Mouse (Mus musculus): ENCODE measurements around the gene Ccdc146.
A peak's percentile ranks its signal among the peaks of the same experiment; 100 is the strongest.

Gene Ccdc146

DNA sequence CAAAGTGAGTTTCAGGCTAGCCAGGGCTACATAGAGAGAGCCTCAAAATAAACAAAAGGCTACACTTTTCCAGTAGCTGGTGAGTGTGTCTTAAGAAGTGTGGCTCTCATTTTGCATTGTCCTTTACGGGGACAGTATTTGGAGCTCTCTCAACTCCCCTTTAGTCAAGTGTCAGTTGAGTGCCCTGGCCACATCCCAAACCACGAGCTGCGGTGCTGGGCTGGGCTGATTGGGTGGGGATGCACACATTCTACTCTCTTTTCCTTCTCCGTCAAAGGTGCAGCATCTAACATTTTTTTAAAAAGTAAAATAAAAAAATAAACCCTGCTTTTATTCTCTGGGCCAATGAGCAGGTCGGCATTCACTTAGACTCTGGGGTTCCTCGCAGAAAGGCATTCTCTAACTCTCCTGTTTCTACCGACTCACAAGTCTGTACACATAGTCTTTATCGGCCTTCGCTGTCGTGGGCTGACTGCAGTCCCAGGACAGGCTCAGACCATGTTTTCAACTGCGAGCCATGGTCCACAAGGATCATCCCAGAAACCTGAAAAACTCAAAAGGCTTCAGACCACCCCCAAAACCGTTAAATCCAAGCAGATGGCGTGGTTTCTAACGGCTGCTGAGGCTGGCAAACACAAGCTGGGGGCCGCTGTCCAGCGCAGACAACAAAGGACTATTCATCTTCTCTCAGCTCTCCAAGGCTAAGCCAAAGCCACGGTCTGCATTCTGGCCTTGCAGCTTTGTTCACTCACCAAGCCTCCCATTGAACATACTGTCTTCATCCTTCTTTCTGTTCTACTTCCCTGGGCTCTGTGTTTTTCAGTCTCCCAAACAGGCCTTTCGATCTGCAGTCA, 161.0 kb downstream of the Ccdc146 start:
- DNase-seq (ENCODE audit: low spot score) = peak; percentile 35

DNA sequence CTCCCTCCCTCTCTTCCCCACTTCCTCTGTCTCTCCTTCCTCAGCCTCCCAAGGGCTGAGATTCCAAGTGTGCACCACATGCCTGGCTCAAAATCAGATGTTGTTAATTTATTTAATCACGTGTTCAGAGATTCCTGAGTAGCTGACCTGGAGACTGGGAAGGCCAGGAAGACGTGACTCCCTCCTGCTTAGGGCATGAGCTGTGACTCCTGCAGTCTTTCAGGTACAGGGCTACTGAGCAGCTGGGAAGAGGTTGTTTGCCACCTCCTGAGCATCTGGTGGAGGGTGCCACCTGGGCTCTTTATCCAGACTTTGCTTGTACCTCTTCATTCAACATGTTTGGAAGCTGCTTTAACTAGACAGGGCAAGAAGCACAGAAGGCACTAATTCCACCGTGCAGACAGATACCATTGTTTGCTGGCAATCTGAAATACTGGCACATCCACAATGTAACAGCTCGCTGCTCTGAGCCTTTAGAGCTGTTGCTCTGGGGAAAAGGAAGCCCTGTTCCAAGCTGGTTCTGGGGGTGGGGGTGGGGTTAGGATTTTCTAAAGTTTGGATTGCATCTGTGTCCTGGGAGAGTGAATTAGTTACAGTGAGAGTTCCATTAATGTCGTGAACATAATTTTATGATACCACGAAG, 163.2 kb downstream of the Ccdc146 start:
- no peak for DNase-seq (ENCODE audit: low spot score)

DNA sequence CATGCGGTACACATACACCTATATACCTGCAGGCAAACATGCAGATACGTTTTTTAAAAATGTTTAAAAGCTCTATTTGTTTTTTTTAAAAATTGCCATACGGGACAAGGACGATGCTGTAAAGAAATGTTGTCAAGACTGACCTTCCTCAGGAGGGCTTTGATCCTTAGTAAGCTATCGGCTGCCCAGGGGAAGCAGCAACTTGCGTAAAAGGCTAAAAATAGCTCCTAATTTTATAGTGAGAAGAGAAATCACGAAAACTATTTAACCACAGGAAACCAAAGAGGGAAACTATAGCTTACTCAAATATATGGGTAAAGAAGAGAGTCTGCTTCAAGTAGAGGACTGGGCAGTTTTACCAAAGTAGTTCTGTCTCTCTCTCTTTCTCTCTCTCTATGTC, 163.7 kb downstream of the Ccdc146 start:
- DNase-seq (ENCODE audit: low spot score) = no peak

DNA sequence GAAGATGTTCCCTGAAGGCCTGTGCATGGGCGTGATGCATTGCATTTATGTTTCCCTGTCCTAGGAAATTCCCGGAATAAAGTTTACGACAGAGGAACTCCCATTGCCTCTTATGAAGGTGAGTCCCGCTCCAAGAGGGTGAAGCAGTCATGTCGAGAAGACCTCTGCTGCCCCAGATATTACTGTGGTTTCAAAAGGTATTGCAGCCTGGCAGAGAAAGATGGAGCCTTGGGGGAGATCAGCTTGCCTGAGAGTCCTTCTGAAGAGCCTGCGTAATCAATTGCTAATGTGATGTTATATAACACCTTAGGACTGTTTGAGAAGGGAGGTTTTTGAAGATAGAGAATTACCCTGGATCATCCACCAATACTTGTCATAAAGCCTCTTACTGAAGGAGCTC, 166.7 kb downstream of the Ccdc146 start:
- no peak for DNase-seq (ENCODE audit: low spot score)

DNA sequence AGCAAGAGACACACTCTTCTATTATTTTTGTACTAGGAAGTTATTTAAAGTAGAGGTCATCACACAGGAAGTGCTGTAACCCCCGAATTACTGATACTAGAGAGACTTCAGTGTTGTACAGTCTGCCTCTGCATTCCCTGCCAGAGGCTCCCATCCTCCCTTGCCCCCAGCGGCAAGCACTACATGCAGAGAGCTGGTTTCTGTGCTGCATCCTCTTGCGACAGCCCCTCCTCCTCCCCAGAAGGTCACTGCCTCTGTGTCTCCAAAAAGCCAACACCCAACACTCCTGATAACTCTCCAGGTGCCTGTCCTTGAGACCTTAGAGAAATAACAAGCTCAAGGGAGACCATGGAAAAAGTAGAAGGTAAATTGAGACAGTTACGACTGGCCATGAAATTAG, 167.4 kb downstream of the Ccdc146 start:
- no peak for DNase-seq (ENCODE audit: low spot score)

DNA sequence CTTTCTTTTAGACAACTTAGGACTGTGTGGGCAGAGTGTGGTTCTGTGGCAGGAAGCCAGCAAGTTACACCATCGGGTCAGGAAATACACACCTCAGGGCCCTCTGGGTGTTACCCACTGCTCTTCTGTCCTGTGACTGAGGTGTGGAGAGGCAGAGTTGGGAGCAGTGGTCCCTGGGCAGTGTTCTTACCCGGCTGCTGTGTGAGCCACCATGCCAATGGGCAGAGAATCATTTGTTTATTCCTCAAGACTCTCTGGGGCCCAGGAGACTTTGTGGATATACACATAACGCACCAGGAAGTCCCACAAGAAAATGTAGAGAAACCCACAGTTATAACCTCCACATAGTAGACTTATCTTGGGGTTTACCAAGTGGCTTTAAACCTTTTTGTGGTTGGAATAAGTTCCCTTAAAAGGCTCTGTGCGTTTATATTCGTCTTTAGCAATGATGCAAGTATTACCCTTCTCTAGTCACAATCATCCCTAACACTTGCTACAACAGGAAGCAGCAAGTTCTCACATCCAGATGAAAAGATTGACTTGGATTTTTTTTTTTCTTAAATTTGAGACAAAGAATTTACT, 168.8 kb downstream of the Ccdc146 start:
- DNase-seq (ENCODE audit: low spot score) = peak; percentile 51

DNA sequence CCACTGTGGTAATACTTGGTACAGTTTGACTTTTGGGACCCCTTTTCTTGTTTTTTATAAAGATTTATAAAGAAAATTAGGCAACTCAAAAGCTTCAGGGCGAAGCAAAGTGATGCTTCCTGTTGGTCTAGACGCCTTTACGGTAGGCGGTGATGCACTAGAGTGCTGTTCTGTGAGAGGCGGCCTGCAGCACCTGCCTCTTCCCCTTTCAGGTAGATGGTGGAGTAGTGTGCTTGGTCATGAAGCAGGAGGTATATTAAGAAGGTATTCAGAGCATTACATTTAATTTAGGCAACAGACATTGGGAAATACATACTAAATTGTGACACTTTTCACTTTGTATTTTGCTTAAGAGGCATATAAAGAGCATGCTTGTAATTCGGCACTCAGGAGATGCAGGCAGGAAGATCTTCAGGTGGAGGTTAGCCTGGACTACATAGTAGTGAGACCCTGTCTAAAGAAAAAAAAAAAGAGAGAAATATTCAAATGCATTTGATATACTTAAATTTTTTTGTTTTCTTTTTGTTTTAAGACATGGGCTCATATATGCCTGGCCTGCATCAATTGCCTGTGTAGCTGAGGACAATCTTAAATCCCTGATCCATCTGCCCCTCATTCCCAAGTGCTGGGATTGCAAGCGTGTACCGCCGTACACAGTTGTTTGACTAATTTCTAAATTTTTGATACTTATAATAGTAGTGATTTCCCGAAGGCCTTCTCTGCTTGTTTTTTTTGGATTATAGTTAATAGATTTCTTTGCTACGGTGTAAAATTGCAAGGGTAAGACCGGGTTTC, 169.5 kb downstream of the Ccdc146 start:
- DNase-seq (ENCODE audit: low spot score) = no peak

DNA sequence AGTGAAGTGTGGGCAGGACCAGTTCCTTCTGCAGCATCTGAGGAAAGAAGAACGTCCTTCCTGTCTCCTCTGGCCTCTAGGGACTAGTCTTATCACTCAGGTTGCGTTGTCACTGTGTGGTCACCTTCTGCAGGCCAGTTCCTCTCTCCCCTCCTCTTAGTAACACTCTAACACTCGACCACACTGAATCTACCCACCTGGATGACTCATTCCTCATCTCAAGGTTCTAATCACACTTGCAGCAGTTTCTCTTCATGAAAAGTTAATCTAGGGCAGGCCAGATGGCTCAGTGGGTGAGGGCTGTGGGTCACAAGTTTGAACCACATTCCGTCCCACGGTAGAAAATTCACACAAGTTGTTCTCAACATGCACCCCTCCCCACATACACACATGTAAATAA, 175.6 kb downstream of the Ccdc146 start:
- no peak for DNase-seq (ENCODE audit: low spot score)

DNA sequence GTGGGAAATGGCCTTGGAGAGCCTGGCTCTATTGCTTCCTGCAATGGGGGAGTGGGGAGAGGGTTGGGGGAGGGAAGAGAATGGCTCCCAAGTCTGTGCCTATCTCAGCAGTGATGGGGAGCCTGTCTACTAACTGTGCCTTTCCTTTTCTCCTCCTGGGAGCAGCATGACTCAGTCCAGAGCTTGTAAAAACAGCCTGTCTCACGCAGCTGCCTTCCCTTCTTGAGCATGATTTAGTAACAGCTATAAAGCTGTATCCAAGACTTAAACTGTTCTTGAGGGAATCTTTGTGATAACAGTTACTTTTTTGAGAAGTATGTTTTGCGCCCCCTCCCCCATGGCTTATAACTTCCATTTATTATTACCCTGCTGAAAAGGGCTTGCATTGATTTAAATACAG, 176.6 kb downstream of the Ccdc146 start:
- DNase-seq (ENCODE audit: low spot score) = no peak

DNA sequence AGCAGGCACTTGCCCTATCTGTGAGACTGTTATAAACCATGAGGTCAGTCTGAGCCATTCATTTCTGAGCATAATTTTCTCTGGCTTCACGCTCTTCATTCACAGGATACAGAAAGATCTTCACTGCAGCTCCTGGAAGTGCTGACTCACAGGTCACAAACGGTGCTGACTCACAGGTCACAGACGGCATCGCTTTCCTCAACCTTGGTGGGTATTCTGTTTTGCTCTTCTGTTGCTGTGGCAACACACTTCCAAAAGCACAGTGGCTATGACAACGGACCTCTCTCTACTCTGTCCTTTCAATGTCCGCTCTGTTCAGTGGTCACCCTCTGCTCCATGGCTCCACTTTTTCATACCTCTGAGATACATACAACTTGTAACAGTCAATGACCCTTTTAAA, 177.7 kb downstream of the Ccdc146 start:
- no peak for DNase-seq (ENCODE audit: low spot score)

DNA sequence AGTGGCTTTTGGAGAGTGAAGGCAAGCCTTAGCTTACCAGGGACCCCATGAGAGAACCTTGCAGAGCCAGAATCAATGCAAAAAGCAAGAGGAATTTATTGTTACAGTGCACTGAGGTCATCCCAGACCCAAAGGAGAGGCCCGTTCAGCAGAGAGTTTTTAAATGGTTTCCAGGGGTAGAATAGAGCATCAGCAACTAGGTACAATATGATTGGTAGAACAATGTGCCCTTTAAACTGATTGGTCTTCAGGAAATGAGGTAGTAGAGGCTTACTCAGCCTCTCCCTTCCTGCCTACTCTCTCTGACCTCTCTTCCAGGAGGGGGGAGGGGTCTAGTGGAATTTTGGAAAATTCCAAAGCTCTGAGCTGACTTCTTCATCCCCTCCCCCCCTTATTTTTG, 179.2 kb downstream of the Ccdc146 start:
- DNase-seq (ENCODE audit: low spot score) = no peak

DNA sequence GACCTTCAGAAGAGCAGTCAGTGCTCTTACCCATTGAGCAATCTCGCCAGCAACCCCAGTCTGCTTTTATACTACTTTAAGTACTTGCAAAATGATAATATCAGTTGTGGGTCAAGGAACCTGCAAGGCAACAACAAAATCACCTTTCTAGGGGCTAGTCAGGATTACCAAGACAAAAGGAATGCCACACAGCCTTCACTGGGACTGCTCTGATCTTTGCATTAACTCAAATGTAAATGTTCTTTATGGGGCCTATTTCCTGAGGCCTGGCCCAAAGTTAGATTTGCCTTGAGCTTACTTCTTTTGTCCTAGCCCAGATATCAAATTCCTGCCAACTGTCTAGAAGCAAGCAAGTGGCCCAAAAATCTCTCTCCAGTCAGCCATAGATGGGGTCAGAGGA, 179.9 kb downstream of the Ccdc146 start:
- DNase-seq (ENCODE audit: low spot score) = no peak

Measured in lung, postnatal 25 days (tissue).